Mouse (Mus musculus): ENCODE measurements around the gene Alk. TPM values are rescaled to one million over a fixed set of nuclear protein-coding genes. Genes with fewer than 3 reads are reported as not detected.

Alk gene
- polyA plus RNA-seq, 1 experiment from 2014 or later: 0.05 TPM

GRCm38 (mm10) chr17:72008389-72008788 is 596.0 kb downstream of the Alk start:
- no peak overlapping the region for H3K4me3 ChIP-seq (ENCODE audit: low read length)
- H3K4me1 ChIP-seq (ENCODE audit: control insufficient read depth, insufficient read depth, low read length): no peaks in the 10 kb centered on the region
- H3K27me3 ChIP-seq (ENCODE audit: control insufficient read depth, insufficient read depth, low read length): no peaks in the 10 kb centered on the region
- ATAC-seq (replicated peaks; ENCODE audit: extremely low read depth, insufficient read depth, low FRiP score): no peak
- H3K9me3 ChIP-seq (replicated peaks; ENCODE audit: control insufficient read depth, low read length): no peaks in the 10 kb centered on the region
- 66% methylated on average over 5 of the region's 5 CpGs for WGBS
- H3K27ac ChIP-seq (ENCODE audit: low read length): no peak overlapping the region
- no peaks in the 10 kb centered on the region for H3K36me3 ChIP-seq (ENCODE audit: control insufficient read depth, insufficient read depth)
- no peak overlapping the region for H3K9ac ChIP-seq (ENCODE audit: low read length)
- no peak overlapping the region for H3K4me2 ChIP-seq (ENCODE audit: low read depth, low read length)

GRCm38 (mm10) chr17:72005365-72005764 is 599.1 kb downstream of the Alk start:
- Histone ChIP-seq H3K9me3 (replicated peaks; ENCODE audit: control insufficient read depth, low read length) (no peaks in the 10 kb centered on the region), H3K27me3 (ENCODE audit: control insufficient read depth, insufficient read depth, low read length) (no peaks in the 10 kb centered on the region), H3K4me1 (ENCODE audit: control insufficient read depth, insufficient read depth, low read length) (no peaks in the 10 kb centered on the region), H3K9ac (ENCODE audit: low read length) (no peak overlapping the region), H3K36me3 (ENCODE audit: control insufficient read depth, insufficient read depth) (no peaks in the 10 kb centered on the region), H3K27ac (ENCODE audit: low read length) (no peak overlapping the region), H3K4me2 (ENCODE audit: low read depth, low read length) (no peak overlapping the region), H3K4me3 (ENCODE audit: low read length) (no peak overlapping the region)
- WGBS: 62% methylated on average over 6 of the region's 6 CpGs
- ATAC-seq (replicated peaks; ENCODE audit: extremely low read depth, insufficient read depth, low FRiP score): no peak

- Histone ChIP-seq H3K4me3 (ENCODE audit: low read length) (no peak overlapping the region), H3K9me3 (replicated peaks; ENCODE audit: control insufficient read depth, low read length) (no peaks in the 10 kb centered on the region), H3K9ac (ENCODE audit: low read length) (no peak overlapping the region), H3K27me3 (ENCODE audit: control insufficient read depth, insufficient read depth, low read length) (no peaks in the 10 kb centered on the region), H3K4me1 (ENCODE audit: control insufficient read depth, insufficient read depth, low read length) (no peaks in the 10 kb centered on the region), H3K36me3 (ENCODE audit: control insufficient read depth, insufficient read depth) (no peaks in the 10 kb centered on the region), H3K4me2 (ENCODE audit: low read depth, low read length) (no peak overlapping the region), H3K27ac (ENCODE audit: low read length) (no peak overlapping the region)
- 76% methylated on average over 5 of the region's 5 CpGs for WGBS
- ATAC-seq (replicated peaks; ENCODE audit: extremely low read depth, insufficient read depth, low FRiP score): no peak
Observed at GRCm38 (mm10) chr17:71999527-72000482, 604.6 kb downstream of the Alk start.

GRCm38 (mm10) chr17:71997680-71998079 is 606.7 kb downstream of the Alk start:
- no peak overlapping the region for H3K9ac ChIP-seq (ENCODE audit: low read length)
- no peaks in the 10 kb centered on the region for H3K9me3 ChIP-seq (replicated peaks; ENCODE audit: control insufficient read depth, low read length)
- no peak overlapping the region for H3K4me3 ChIP-seq (ENCODE audit: low read length)
- 58% methylated on average over 3 of the region's 3 CpGs for WGBS
- H3K4me1 ChIP-seq (ENCODE audit: control insufficient read depth, insufficient read depth, low read length): no peaks in the 10 kb centered on the region
- no peak overlapping the region for H3K27ac ChIP-seq (ENCODE audit: low read length)
- ATAC-seq (replicated peaks; ENCODE audit: extremely low read depth, insufficient read depth, low FRiP score): no peak
- no peak overlapping the region for H3K4me2 ChIP-seq (ENCODE audit: low read depth, low read length)
- no peaks in the 10 kb centered on the region for H3K36me3 ChIP-seq (ENCODE audit: control insufficient read depth, insufficient read depth)
- H3K27me3 ChIP-seq (ENCODE audit: control insufficient read depth, insufficient read depth, low read length): no peaks in the 10 kb centered on the region

- Histone ChIP-seq H3K36me3 (ENCODE audit: control insufficient read depth, insufficient read depth) (no peaks in the 10 kb centered on the region), H3K27me3 (ENCODE audit: control insufficient read depth, insufficient read depth, low read length) (no peaks in the 10 kb centered on the region), H3K9me3 (replicated peaks; ENCODE audit: control insufficient read depth, low read length) (no peaks in the 10 kb centered on the region), H3K27ac (ENCODE audit: low read length) (no peak overlapping the region), H3K4me1 (ENCODE audit: control insufficient read depth, insufficient read depth, low read length) (no peaks in the 10 kb centered on the region), H3K9ac (ENCODE audit: low read length) (no peak overlapping the region), H3K4me2 (ENCODE audit: low read depth, low read length) (no peak overlapping the region), H3K4me3 (ENCODE audit: low read length) (no peak overlapping the region)
- 74% methylated on average over 3 of the region's 3 CpGs for WGBS
- ATAC-seq (replicated peaks; ENCODE audit: extremely low read depth, insufficient read depth, low FRiP score): no peak
Observed at GRCm38 (mm10) chr17:71995539-71995938, 608.9 kb downstream of the Alk start.

GRCm38 (mm10) chr17:71994144-71994543 is 610.3 kb downstream of the Alk start:
- H3K27ac ChIP-seq (ENCODE audit: low read length): no peak overlapping the region
- H3K4me3 ChIP-seq (ENCODE audit: low read length): no peak overlapping the region
- H3K27me3 ChIP-seq (ENCODE audit: control insufficient read depth, insufficient read depth, low read length): no peaks in the 10 kb centered on the region
- H3K4me2 ChIP-seq (ENCODE audit: low read depth, low read length): no peak overlapping the region
- H3K4me1 ChIP-seq (ENCODE audit: control insufficient read depth, insufficient read depth, low read length): no peaks in the 10 kb centered on the region
- H3K36me3 ChIP-seq (ENCODE audit: control insufficient read depth, insufficient read depth): no peaks in the 10 kb centered on the region
- no peaks in the 10 kb centered on the region for H3K9me3 ChIP-seq (replicated peaks; ENCODE audit: control insufficient read depth, low read length)
- ATAC-seq (replicated peaks; ENCODE audit: extremely low read depth, insufficient read depth, low FRiP score): no peak
- 71% methylated on average over 1 of the region's 1 CpGs for WGBS
- H3K9ac ChIP-seq (ENCODE audit: low read length): no peak overlapping the region

GRCm38 (mm10) chr17:71993011-71993410 is 611.4 kb downstream of the Alk start:
- no peak overlapping the region for H3K27ac ChIP-seq (ENCODE audit: low read length)
- no peak overlapping the region for H3K4me2 ChIP-seq (ENCODE audit: low read depth, low read length)
- ATAC-seq (replicated peaks; ENCODE audit: extremely low read depth, insufficient read depth, low FRiP score): no peak
- H3K27me3 ChIP-seq (ENCODE audit: control insufficient read depth, insufficient read depth, low read length): no peaks in the 10 kb centered on the region
- 85% methylated on average over 2 of the region's 2 CpGs for WGBS
- H3K36me3 ChIP-seq (ENCODE audit: control insufficient read depth, insufficient read depth): no peaks in the 10 kb centered on the region
- H3K4me1 ChIP-seq (ENCODE audit: control insufficient read depth, insufficient read depth, low read length): 0 out of 2 replicates have a peak, but pooled peaks cover 2% of the 10 kb centered on the region
- no peaks in the 10 kb centered on the region for H3K9me3 ChIP-seq (replicated peaks; ENCODE audit: control insufficient read depth, low read length)
- no peak overlapping the region for H3K9ac ChIP-seq (ENCODE audit: low read length)
- no peak overlapping the region for H3K4me3 ChIP-seq (ENCODE audit: low read length)

- H3K4me1 ChIP-seq (ENCODE audit: control insufficient read depth, insufficient read depth, low read length): 0 out of 2 replicates have a peak, but pooled peaks cover 2% of the 10 kb centered on the region
- ATAC-seq (replicated peaks; ENCODE audit: extremely low read depth, insufficient read depth, low FRiP score): no peak
- H3K27me3 ChIP-seq (ENCODE audit: control insufficient read depth, insufficient read depth, low read length): no peaks in the 10 kb centered on the region
- 48% methylated on average over 3 of the region's 3 CpGs for WGBS
- no peak overlapping the region for H3K9ac ChIP-seq (ENCODE audit: low read length)
- no peak overlapping the region for H3K4me2 ChIP-seq (ENCODE audit: low read depth, low read length)
- H3K36me3 ChIP-seq (ENCODE audit: control insufficient read depth, insufficient read depth): no peaks in the 10 kb centered on the region
- no peak overlapping the region for H3K27ac ChIP-seq (ENCODE audit: low read length)
- H3K9me3 ChIP-seq (replicated peaks; ENCODE audit: control insufficient read depth, low read length): no peaks in the 10 kb centered on the region
- no peak overlapping the region for H3K4me3 ChIP-seq (ENCODE audit: low read length)
Observed at GRCm38 (mm10) chr17:71991260-71991659, 613.2 kb downstream of the Alk start.

GRCm38 (mm10) chr17:71990176-71990720 is 614.2 kb downstream of the Alk start:
- H3K9ac ChIP-seq (ENCODE audit: low read length): no peak overlapping the region
- H3K27me3 ChIP-seq (ENCODE audit: control insufficient read depth, insufficient read depth, low read length): no peaks in the 10 kb centered on the region
- H3K36me3 ChIP-seq (ENCODE audit: control insufficient read depth, insufficient read depth): no peaks in the 10 kb centered on the region
- H3K4me1 ChIP-seq (ENCODE audit: control insufficient read depth, insufficient read depth, low read length): 0 out of 2 replicates have a peak, but pooled peaks cover 2% of the 10 kb centered on the region
- no peak overlapping the region for H3K4me2 ChIP-seq (ENCODE audit: low read depth, low read length)
- H3K9me3 ChIP-seq (replicated peaks; ENCODE audit: control insufficient read depth, low read length): no peaks in the 10 kb centered on the region
- ATAC-seq (replicated peaks; ENCODE audit: extremely low read depth, insufficient read depth, low FRiP score): no peak
- H3K4me3 ChIP-seq (ENCODE audit: low read length): no peak overlapping the region
- no peak overlapping the region for H3K27ac ChIP-seq (ENCODE audit: low read length)
- WGBS: 62% methylated on average over 4 of the region's 4 CpGs

All from heart, embryonic 16.5 days (tissue).